Mouse (Mus musculus): ENCODE results near the gene Nkain4. TPM values are rescaled to one million over a fixed set of nuclear protein-coding genes. Genes with fewer than 3 reads are reported as not detected.
A peak's percentile ranks its signal among the peaks of the same experiment; 100 is the strongest.

Gene Nkain4
- polyA plus RNA-seq, 1 experiment from 2014 or later = 37.4 TPM

DNA sequence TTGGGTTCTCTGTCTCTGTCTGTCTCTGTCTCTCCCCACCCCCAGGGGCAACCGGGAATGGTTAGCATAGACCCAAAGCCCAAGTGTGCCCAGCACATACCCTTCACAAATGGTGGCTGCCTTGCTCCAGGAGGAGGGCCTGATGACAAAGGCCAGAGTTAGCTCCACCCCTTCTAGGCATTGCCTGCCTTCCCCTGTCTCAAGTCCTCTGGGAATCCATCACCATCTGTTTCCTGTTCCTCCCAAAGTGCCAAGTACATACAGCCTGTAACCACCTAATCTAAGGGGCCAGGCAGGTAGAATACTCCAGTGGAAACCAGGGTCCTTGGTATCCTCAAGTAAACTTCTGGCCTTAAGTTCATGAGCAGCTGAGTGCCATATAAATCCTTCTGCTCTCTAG is 22.1 kb downstream of the Nkain4 start:
- Histone ChIP-seq H3K36me3 (no peaks in the 10 kb centered on the region), H3K27ac (no peak overlapping the region), H3K4me1 (replicated peaks) (no peaks in the 10 kb centered on the region), H3K27me3 (replicated peaks) (no peaks in the 10 kb centered on the region), H3K9ac (no peak overlapping the region), H3K4me2 (replicated peaks) (no peak overlapping the region), H3K4me3 (replicated peaks) (no peak overlapping the region), H3K9me3 (no peaks in the 10 kb centered on the region)
- 0 out of 2 replicates have a peak, but pooled peaks have one; percentile 41 for ATAC-seq
- 63% methylated on average over 1 of the region's 1 CpGs for WGBS

DNA sequence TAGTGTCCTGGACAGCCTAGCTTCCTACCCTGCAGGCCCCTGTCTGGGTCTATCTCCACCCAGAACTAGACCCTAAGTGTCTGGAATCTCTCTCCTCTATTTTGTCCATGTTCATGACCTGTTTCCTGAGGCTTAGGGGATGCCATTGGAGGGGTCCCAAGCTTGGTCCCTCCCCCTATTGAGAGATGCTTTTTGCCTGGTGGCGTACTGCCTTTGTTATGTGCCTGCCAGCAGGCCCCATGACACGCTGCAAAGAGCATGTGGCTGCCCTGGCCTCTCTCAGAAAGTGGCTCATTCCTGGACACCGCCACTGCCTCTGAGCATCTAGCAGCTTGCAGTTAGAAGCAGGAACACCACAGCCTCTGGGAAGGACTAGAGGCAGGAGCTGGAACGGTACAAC is 25.8 kb downstream of the Nkain4 start, which contains the start of gene Birc7:
Gene Birc7 (plus strand): TSS at position 301 of the 400 bp plus-strand sequence.
- no peaks in the 10 kb centered on the region for H3K4me1 ChIP-seq (replicated peaks)
- H3K27ac ChIP-seq = no peak within 1 kb of the TSS
- no peaks in the 10 kb centered on the region for H3K9me3 ChIP-seq
- H3K27me3 ChIP-seq (replicated peaks) = no peaks in the 10 kb centered on the region
- no peak for ATAC-seq
- WGBS = 62% methylated on average over 4 of the region's 4 CpGs
- no peaks in the 10 kb centered on the region for H3K36me3 ChIP-seq
- H3K9ac ChIP-seq = no peak within 1 kb of the TSS
- no peak within 1 kb of the TSS for H3K4me2 ChIP-seq (replicated peaks)
- no peak within 1 kb of the TSS for H3K4me3 ChIP-seq (replicated peaks)

DNA sequence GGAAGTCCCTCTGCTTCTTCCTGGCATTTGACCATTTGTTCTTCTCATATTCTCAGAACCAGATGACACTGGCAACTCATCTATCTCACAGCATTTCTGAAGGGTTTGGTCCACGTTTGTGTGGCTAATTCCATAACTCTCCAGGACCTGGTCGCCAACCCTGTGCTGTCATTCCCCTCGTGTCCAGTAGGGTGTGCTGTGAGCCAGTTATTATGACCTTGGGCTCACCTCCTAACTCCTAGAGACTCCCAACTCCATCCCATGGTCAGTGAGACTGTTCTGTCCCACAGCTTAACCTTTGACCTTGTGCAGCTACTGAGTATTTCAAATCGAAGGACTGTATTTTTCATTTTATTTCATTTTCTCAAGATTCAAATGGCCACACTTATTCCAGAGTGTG is 29.3 kb downstream of the Nkain4 start:
- H3K4me2 ChIP-seq (replicated peaks) = no peak overlapping the region
- 7% methylated on average over 4 of the region's 4 CpGs for WGBS
- ATAC-seq = no peak

DNA sequence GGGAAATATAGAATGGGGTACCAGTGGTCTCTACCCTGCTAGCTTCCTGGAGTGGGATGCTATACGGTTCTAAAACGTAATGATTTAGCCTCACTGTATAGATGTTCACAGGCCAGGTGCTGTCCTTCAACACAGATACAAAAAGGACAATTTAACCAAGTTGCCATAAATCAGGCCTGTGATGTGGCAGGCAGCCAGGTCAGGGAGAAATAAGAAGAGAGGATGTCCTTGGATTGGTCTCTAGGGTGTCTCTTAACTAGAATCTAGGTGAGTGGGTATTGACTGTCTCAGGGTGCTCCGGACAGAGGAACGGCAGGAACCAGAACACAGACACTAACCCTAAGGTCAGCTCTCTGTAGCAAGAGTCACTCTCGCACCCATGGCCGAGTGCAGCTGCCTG is 31.8 kb downstream of the Nkain4 start:
- Histone ChIP-seq H3K9ac (no peak overlapping the region), H3K36me3 (no peaks in the 10 kb centered on the region), H3K9me3 (no peaks in the 10 kb centered on the region), H3K4me1 (replicated peaks) (peaks cover 3% of the 10 kb centered on the region; the same call in 1 of the 2 replicates), H3K27me3 (replicated peaks) (no peaks in the 10 kb centered on the region), H3K27ac (no peak overlapping the region), H3K4me3 (replicated peaks) (no peak overlapping the region), H3K4me2 (replicated peaks) (no peak overlapping the region)
- no peak for ATAC-seq
- 84% methylated on average over 6 of the region's 6 CpGs for WGBS

More for the DNA sequence above, 29.3 kb downstream of the Nkain4 start:
- Histone ChIP-seq H3K9me3 (no peaks in the 10 kb centered on the region), H3K36me3 (no peaks in the 10 kb centered on the region), H3K9ac (no peak overlapping the region), H3K27me3 (replicated peaks) (no peaks in the 10 kb centered on the region), H3K4me1 (replicated peaks) (no peaks in the 10 kb centered on the region), H3K27ac (no peak overlapping the region), H3K4me3 (replicated peaks) (no peak overlapping the region)

DNA sequence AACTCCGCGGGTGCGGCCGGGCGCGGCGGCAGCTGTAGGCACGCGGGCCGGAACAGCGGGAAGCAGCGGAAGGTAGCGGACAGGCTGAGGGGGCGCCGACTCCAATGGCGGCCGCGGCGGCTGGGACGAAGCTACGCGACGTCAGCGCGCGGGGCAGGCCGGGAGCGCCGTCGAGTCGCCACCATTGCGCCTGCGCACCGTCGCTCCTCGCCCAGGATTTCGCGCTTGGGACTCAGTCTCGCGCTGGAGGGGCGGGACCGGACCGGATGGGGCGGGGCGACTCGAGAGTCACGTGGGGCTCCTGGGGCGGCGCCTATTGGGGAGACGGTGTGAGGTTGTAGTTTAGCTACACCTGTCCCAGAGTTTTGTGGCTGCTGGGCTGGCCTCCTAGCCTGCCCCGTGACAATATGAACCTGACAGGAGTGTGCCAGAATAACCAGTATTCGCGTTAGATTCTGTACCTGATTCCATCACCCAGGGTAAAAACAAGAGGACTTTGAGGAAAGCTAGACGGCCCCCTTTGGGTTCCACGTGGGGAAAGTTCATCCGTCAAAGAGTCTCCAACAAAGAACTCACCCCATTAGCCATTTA is 33.6 kb downstream of the Nkain4 start, which contains the start of gene Ythdf1:
Gene Ythdf1 (minus strand): TSS at position 140 of the 591 bp plus-strand sequence.
- Histone ChIP-seq H3K4me3 (replicated peaks) (peak within 1 kb of the TSS; percentile 100), H3K9me3 (no peaks in the 10 kb centered on the region), H3K27me3 (replicated peaks) (no peaks in the 10 kb centered on the region), H3K4me1 (replicated peaks) (peaks cover 3% of the 10 kb centered on the region; the same call in 1 of the 2 replicates), H3K4me2 (replicated peaks) (peak within 1 kb of the TSS; percentile 65), H3K27ac (peak within 1 kb of the TSS; percentile 76), H3K36me3 (no peaks in the 10 kb centered on the region), H3K9ac (peak within 1 kb of the TSS; percentile 99)
- peak; percentile 93 for ATAC-seq
- WGBS = under 1% methylated on average over 39 of the region's 56 CpGs

DNA sequence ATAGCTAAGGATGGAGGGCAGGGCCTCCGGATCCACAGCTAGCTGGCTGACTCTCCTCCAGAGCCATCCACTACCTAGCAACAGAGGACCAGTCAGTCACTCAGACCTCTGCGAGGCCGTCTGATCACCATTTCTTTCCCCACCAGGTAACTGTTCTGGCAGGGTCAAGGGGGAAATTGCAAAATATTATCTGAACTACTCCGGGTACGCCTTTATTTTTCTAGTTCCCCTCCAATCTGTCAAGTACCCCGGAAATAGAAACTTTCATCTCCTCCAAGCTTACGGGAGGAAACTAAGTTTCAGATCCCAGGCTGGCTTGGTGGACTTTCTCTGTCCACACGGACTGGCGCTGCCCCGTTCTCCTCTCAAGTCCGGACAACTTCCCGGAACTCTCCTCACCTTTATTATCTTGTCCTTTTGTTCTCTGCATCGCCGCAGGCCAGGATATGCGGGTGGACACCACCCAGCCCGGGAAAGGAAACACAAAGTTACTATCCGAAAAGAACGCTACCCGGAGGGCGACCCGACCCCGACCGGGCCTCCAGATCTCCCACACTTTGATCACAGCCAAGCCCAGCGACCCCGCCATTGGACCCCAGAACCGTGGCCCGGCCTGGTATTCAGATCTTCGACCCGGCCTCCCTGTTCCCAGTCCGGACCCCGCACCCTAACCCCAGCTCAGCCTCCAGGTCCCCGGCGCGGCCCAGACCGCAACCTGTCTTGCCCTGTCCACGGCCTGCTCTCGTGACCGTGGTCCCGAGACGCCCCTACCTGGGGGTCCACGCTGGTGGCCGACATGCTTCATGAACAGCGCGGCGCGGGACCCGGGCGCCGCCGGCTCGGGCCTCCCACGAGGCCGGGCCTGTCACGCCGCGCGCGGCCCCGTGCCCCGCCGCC is 34.3 kb downstream of the Nkain4 start:
- H3K9me3 ChIP-seq = no peaks in the 10 kb centered on the region
- ATAC-seq = peak; percentile 63; the same call in 1 of the 2 replicates
- WGBS = under 1% methylated on average over 61 of the region's 61 CpGs
- H3K4me3 ChIP-seq (replicated peaks) = peak overlapping the region; percentile 100
- no peaks in the 10 kb centered on the region for H3K27me3 ChIP-seq (replicated peaks)
- H3K9ac ChIP-seq = peak overlapping the region; percentile 99
- H3K4me2 ChIP-seq (replicated peaks) = peak overlapping the region; percentile 65
- no peaks in the 10 kb centered on the region for H3K36me3 ChIP-seq
- H3K27ac ChIP-seq = peak overlapping the region; percentile 76
- peaks cover 5% of the 10 kb centered on the region; the same call in 1 of the 2 replicates for H3K4me1 ChIP-seq (replicated peaks)

DNA sequence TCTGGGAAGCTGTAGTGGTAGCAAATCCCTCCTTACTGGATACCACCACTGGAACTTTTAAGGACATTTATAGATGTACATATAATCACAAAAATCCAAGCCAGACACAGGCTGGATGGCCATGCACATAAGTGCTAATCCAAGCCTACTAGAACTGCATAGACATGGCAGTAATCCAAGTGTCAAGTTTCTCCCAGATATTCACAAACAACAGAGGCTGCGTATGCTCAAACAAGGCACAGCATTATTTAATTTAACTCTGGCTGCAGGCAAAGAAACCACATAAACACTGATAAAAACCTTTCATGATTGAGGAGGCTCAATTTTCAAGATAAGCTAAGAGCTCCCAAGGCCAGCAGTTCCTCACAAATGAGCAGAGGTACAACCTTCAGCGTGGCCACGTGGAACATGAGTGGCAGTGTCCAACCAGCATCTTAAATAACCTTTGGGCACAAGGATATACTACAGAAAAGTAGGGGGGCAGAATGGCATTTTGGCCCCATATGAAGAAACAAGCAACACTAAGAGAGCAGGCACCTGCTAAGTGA is 38.5 kb downstream of the Nkain4 start:
- Histone ChIP-seq H3K9me3 (no peaks in the 10 kb centered on the region), H3K4me3 (replicated peaks) (no peak overlapping the region), H3K9ac (no peak overlapping the region), H3K27me3 (replicated peaks) (no peaks in the 10 kb centered on the region), H3K27ac (no peak overlapping the region), H3K4me1 (replicated peaks) (peaks cover 5% of the 10 kb centered on the region; the same call in 1 of the 2 replicates), H3K4me2 (replicated peaks) (no peak overlapping the region), H3K36me3 (peaks cover 23% of the 10 kb centered on the region)
- no peak for ATAC-seq
- 57% methylated on average over 3 of the region's 3 CpGs for WGBS

DNA sequence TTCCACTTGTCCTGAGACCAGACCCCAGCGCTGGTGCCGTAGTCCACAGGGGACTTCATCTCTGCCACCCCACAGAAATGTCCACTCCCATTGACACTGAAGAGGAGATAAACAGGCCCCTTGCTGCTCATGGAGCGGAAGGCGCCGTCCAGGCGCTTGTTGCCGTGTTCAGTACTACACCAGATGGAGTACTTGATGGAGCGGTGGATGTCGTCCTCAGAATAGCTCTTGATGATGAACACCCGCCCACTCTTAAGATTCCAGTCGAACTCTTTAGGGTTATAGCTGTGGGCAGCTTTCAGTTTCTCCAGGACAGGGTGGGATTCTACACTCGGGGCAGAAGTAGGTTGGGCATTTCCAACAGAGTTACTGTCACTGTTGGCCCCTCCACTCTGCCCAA is 43.6 kb downstream of the Nkain4 start:
- no peak overlapping the region for H3K4me3 ChIP-seq (replicated peaks)
- 0 out of 2 replicates have a peak, but pooled peaks cover 3% of the 10 kb centered on the region for H3K4me1 ChIP-seq (replicated peaks)
- no peak for ATAC-seq
- 95% methylated on average over 12 of the region's 12 CpGs for WGBS
- no peak overlapping the region for H3K27ac ChIP-seq
- H3K9ac ChIP-seq = no peak overlapping the region
- H3K36me3 ChIP-seq = peaks cover 32% of the 10 kb centered on the region
- H3K27me3 ChIP-seq (replicated peaks) = no peaks in the 10 kb centered on the region
- no peaks in the 10 kb centered on the region for H3K9me3 ChIP-seq
- no peak overlapping the region for H3K4me2 ChIP-seq (replicated peaks)

DNA sequence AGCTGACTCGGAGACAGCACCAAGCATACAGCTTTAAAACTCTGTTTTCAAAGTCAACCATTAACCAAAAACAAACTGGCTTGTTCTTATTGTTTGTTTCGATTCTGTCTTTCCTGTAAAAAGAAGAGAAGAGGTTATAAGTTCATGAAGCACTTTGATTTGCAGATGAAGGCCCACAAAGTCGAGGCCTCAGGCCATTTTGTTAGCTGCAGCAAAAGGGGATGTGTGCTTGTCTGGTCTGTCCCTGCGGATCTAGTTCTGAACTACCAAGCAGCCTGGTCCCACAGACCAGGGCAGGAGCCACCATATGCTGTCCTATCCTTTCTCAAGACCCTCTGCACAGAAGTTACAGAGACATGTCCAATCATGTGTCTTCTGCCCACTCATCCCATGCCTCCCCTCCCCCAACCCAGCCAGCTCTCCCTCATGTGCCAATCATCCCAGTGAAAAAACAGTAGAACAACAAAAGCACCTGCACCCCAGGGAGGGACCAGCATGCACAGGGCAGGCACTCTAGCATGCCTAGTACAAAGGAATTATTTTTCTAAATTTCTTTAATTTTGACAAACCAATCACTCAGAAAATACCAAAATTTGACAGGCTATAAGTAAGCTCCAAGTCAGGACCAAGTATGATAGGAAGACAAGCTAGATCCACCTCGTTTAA is 48.8 kb downstream of the Nkain4 start:
- H3K27me3 ChIP-seq (replicated peaks) = no peaks in the 10 kb centered on the region
- H3K9me3 ChIP-seq = no peaks in the 10 kb centered on the region
- WGBS = 57% methylated on average over 5 of the region's 5 CpGs
- peaks cover 7% of the 10 kb centered on the region for H3K36me3 ChIP-seq
- no peak overlapping the region for H3K9ac ChIP-seq
- no peak overlapping the region for H3K27ac ChIP-seq
- no peak overlapping the region for H3K4me2 ChIP-seq (replicated peaks)
- no peak for ATAC-seq
- no peak overlapping the region for H3K4me3 ChIP-seq (replicated peaks)
- no peaks in the 10 kb centered on the region for H3K4me1 ChIP-seq (replicated peaks)

DNA sequence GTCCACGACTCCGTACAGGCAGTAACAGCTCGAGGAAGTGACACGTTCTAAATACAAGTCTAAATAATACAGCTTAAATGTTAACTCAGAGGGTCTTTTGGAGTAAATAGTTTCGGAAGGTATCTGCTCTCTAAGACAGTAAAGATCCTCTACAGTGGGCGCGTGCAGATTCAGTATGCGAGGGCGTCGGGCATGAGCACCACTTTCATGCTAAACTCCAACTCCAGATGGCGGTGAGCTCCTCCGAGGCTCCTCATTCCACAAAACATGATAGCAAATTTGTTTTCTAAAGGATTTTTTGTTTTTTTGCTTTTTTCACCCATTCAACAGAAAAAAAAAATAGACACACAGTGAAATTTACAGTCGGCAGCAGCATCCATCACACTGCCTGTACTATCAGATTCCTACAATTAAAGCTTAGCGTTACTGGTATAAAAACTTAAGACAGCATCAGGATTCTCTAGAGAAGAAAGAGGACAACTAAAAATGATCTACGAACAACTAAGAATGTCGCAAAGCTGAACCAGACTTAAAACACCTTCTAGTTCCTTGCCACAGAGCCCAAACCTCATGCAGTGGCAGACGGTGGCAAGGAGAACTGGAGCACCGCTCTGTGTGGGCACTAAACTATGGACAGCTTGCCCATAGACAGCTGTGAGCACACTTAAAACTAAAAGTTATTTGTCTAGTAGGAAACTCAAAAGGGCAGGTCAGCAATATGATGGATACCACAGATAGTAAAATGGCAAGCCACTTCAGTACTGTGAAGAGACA is 49.9 kb downstream of the Nkain4 start:
- no peak overlapping the region for H3K4me2 ChIP-seq (replicated peaks)
- no peak overlapping the region for H3K27ac ChIP-seq
- H3K9me3 ChIP-seq = no peaks in the 10 kb centered on the region
- no peak for ATAC-seq
- no peak overlapping the region for H3K4me3 ChIP-seq (replicated peaks)
- H3K9ac ChIP-seq = no peak overlapping the region
- no peaks in the 10 kb centered on the region for H3K4me1 ChIP-seq (replicated peaks)
- no peaks in the 10 kb centered on the region for H3K27me3 ChIP-seq (replicated peaks)
- no peaks in the 10 kb centered on the region for H3K36me3 ChIP-seq
- 93% methylated on average over 18 of the region's 18 CpGs for WGBS

DNA sequence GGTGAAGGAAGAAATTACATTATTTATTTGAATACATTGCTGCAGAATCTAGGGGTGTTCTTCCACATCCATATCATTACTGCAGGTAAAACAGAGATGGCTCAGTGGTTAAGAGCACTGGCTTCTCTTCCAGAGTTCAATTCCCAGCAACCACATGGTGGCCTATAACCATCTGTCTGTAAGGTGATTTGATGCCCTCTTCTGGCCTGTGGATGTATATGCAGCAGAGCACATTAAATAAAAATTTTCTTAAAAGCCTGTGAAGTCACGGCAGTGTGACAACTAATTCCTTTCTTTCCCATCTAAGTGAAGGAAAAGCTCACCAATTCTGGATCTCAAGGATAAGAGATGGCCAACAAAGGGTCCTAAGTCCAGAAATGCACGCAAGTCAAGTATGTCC is 52.4 kb downstream of the Nkain4 start:
- no peaks in the 10 kb centered on the region for H3K36me3 ChIP-seq
- H3K27me3 ChIP-seq (replicated peaks) = peaks cover 9% of the 10 kb centered on the region
- H3K4me2 ChIP-seq (replicated peaks) = no peak overlapping the region
- H3K4me1 ChIP-seq (replicated peaks) = no peaks in the 10 kb centered on the region
- H3K9me3 ChIP-seq = no peaks in the 10 kb centered on the region
- 0 out of 2 replicates have a peak, but pooled peaks have one; percentile 43 for ATAC-seq
- H3K27ac ChIP-seq = no peak overlapping the region
- no peak overlapping the region for H3K4me3 ChIP-seq (replicated peaks)
- no peak overlapping the region for H3K9ac ChIP-seq
- 57% methylated on average over 2 of the region's 2 CpGs for WGBS

Measured in intestine, embryonic 15.5 days (tissue).